Mouse (Mus musculus) liver, embryonic 14.5 days (tissue): ENCODE results near the gene Hist1h4f.
"Not testable (repeated sequence)": the region's sequence is repeated elsewhere in the genome, so short reads cannot be mapped to it uniquely, and the experiment has no call there.

Experiments used
- CTCF ChIP-seq: IDR thresholded peaks from 2 replicates; pipeline ENCODE4 v1.5.1; 2016; ENCODE audit warnings: antibody characterized with exemption, low read depth, control low read depth
- EP300 ChIP-seq: IDR thresholded peaks from 2 replicates; pipeline ENCODE4 v1.6.1; 2016; ENCODE audit warnings: antibody characterized with exemption, low read depth

GRCm38 (mm10) chr13:23561531-23561882, 10.1 kb upstream of the Hist1h4f start:
- not testable (repeated sequence) for TF ChIP-seq CTCF, EP300
